Mouse (Mus musculus) E14TG2a.4 (cell line): Measurements from ENCODE around the gene Tfap2b.

ENCODE experiments used
- CTCF ChIP-seq: conservative IDR thresholded peaks from 2 replicates; pipeline ENCODE4 v1.5.1; 2014; ENCODE audit warnings: low read length
- NANOG ChIP-seq: IDR thresholded peaks from 2 replicates; pipeline ENCODE4 v1.6.1; 2014; ENCODE audit warnings: borderline replicate concordance, low read length, mixed read lengths
- POU5F1 ChIP-seq: IDR thresholded peaks from 2 replicates; pipeline ENCODE4 v1.6.1; 2014; ENCODE audit warnings: low read length, borderline replicate concordance

GRCm38 (mm10) chr1:19245032-19245431 lies 36.3 kb downstream of the Tfap2b start:
- TF ChIP-seq CTCF = no peak
- no peak for TF ChIP-seq POU5F1
- no peak for TF ChIP-seq NANOG
